Mouse (Mus musculus) stomach, embryonic 14.5 days (tissue): ENCODE measurements around the gene Cgnl1. TPM values are rescaled to one million over a fixed set of nuclear protein-coding genes. Genes with fewer than 3 reads are reported as not detected.

ENCODE experiments used
- ATAC-seq: fragments of 200-750 bp; cut with Nextera tagmentation; 2 replicates; pipeline ENCODE4 v1.8.0; 2017; ENCODE audit warnings: low read depth, moderate TSS enrichment; ENCODE audit not compliant: insufficient number of reproducible peaks, insufficient read depth, low FRiP score
- H3K27ac ChIP-seq: fragments of 300-500 bp; sonication (generic); 2 replicates; pipeline ENCODE4 v1.5.1; 2014; ENCODE audit warnings: mild to moderate bottlenecking, low read length, moderate library complexity, mixed read lengths
- H3K27me3 ChIP-seq: fragments of 300-500 bp; sonication (generic); 2 replicates; pipeline ENCODE4 v1.6.1; 2014; ENCODE audit warnings: low read length, control low read depth, mixed read lengths; ENCODE audit not compliant: control insufficient read depth, insufficient read depth
- H3K36me3 ChIP-seq: fragments of 300-500 bp; sonication (generic); 2 replicates; pipeline ENCODE4 v1.6.1; 2014; ENCODE audit warnings: mild to moderate bottlenecking, control low read depth, low read length, moderate library complexity, mixed read lengths; ENCODE audit not compliant: control insufficient read depth, insufficient read depth
- H3K4me1 ChIP-seq: fragments of 300-500 bp; sonication (generic); 2 replicates; pipeline ENCODE4 v1.6.1; 2014; ENCODE audit warnings: low read length, control low read depth, mixed read lengths; ENCODE audit not compliant: control insufficient read depth, insufficient read depth
- H3K4me2 ChIP-seq: fragments of 300-500 bp; sonication (generic); replicated peaks from 2 replicates; pipeline ENCODE4 v1.6.1; 2014; ENCODE audit warnings: low read depth, low read length, control low read depth
- H3K4me3 ChIP-seq: fragments of 300-500 bp; sonication (generic); 2 replicates; pipeline ENCODE4 v1.5.1; 2014; ENCODE audit warnings: low read depth, low read length, control low read depth
- H3K9ac ChIP-seq: fragments of 300-500 bp; sonication (generic); replicated peaks from 2 replicates; pipeline ENCODE4 v1.6.1; 2014; ENCODE audit warnings: low read depth, mild to moderate bottlenecking, control low read depth, low read length, moderate library complexity, mixed read lengths
- H3K9me3 ChIP-seq: fragments of 300-500 bp; sonication (generic); 2 replicates; pipeline ENCODE4 v1.6.1; 2016; ENCODE audit warnings: low read depth, low read length, control low read depth; ENCODE audit not compliant: control insufficient read depth
- WGBS: fragments of 180-500 bp; shearing (Covaris S2); extraction: QIAGEN DNeasy Blood & Tissue Kit; methylation state at CpG from one replicate; pipeline ENCODE4 v1.1.7; 2014; 5-methylcytosine and 5-hydroxymethylcytosine counted together
- polyA plus RNA-seq: library from polyadenylated mRNA; unstranded; fragments of >200 nt; fragmentation: Nextera tagmentation; extraction: Ambion mirVana; gene quantifications from 2 replicates; pipeline ENCODE4 v1.2.1, GENCODE M21; 2014

The Cgnl1 gene
- polyA plus RNA-seq, 1 experiment from 2014 or later, result 11.8 TPM

DNA sequence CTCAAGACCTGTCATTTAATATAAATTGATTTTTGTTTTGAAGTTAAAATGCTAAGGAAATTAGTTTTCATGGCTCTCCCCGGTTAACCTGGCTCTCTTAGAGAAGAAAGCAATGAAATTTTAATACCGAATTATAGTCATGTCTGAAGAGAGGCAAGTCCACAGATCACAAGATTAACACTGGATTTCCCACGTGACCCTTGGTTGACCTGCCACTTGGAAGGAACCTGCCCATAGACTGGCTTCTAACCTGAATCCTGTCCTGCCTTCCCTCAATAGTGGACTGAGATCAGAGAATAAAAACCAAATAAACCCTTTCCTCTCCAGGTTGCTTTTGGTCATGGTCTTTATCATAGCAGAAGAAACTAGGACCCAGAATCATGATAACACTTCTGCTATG lies 73.3 kb downstream of the Cgnl1 start:
- Histone ChIP-seq H3K27ac (no peak overlapping the region), H3K9ac (no peak overlapping the region), H3K4me2 (no peak overlapping the region), H3K27me3 (no peaks in the 10 kb centered on the region), H3K9me3 (no peaks in the 10 kb centered on the region), H3K4me1 (peaks cover 7% of the 10 kb centered on the region; the same call in 1 of the 2 replicates), H3K4me3 (no peak overlapping the region), H3K36me3 (no peaks in the 10 kb centered on the region)
- 64% methylated on average over 3 of the region's 3 CpGs for WGBS
- ATAC-seq, result no peak

DNA sequence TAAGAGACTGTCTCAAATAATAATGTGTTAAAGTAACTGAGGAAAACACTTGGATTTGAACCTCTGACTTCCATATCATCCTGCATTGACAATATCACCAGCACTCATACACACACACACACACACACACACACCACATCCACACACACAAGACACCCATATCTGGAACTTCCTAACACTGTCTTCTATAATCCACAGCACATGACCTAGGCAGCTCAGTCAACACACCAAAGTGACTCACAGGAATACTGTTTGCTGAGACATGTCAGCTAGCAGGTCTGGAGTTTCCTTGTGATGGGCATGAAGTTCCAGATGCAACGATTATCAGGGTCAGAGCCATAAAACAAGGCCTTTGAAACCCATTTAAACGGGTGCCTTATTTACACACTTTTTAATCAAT lies 74.2 kb downstream of the Cgnl1 start:
- Histone ChIP-seq H3K27me3 (no peaks in the 10 kb centered on the region), H3K4me2 (no peak overlapping the region), H3K9me3 (no peaks in the 10 kb centered on the region), H3K36me3 (no peaks in the 10 kb centered on the region), H3K27ac (no peak overlapping the region), H3K4me1 (peaks cover 7% of the 10 kb centered on the region; the same call in 1 of the 2 replicates), H3K4me3 (no peak overlapping the region), H3K9ac (no peak overlapping the region)
- no peak for ATAC-seq
- WGBS, result 69% methylated on average over 2 of the region's 2 CpGs

DNA sequence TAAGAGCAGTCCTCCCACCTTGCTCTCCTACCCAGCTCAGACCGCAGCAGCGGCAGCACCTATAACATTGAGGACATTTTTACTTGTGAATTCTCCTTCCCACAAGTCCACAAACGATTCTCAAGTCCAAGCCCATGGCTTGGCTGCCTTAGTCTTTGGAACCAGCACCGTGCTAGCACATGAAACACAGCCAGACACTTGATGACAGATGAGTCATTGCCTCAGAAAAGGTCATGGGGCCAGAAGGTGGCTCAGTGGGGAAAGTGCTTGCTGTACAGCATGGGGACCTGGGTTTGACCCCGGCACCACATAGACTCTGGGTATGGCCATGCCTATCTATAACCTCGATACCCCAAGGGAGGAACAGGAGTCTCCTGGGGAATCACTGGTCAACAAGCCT lies 74.6 kb downstream of the Cgnl1 start:
- Histone ChIP-seq H3K27me3 (no peaks in the 10 kb centered on the region), H3K4me1 (peaks cover 7% of the 10 kb centered on the region; the same call in 1 of the 2 replicates), H3K9ac (no peak overlapping the region), H3K9me3 (no peaks in the 10 kb centered on the region), H3K4me2 (no peak overlapping the region), H3K27ac (no peak overlapping the region), H3K36me3 (no peaks in the 10 kb centered on the region), H3K4me3 (no peak overlapping the region)
- no peak for ATAC-seq
- WGBS, result 63% methylated on average over 6 of the region's 6 CpGs

DNA sequence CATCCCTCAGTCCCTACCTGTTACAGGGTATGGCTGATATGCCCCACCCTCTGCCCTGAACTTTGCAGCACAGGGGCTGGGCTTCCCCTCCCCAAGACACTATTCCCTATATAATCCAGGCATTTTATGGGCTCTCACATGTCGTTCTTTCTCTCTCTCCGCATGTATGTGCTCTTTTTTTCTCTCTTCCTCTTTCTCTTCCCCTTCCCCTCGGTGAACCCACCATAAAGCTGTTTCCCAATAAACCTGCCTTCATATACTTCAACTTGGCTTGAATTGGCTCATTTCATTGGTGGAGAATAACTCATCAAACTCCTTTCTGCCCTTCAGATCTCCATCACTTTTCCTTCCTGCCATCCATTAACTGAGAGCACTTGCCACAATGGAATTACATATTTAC lies 76.3 kb downstream of the Cgnl1 start:
- Histone ChIP-seq H3K36me3 (no peaks in the 10 kb centered on the region), H3K27me3 (no peaks in the 10 kb centered on the region), H3K4me1 (peaks cover 7% of the 10 kb centered on the region; the same call in 1 of the 2 replicates), H3K27ac (no peak overlapping the region), H3K9ac (no peak overlapping the region), H3K4me3 (no peak overlapping the region), H3K9me3 (no peaks in the 10 kb centered on the region), H3K4me2 (no peak overlapping the region)
- no peak for ATAC-seq
- 80% methylated on average over 3 of the region's 3 CpGs for WGBS

DNA sequence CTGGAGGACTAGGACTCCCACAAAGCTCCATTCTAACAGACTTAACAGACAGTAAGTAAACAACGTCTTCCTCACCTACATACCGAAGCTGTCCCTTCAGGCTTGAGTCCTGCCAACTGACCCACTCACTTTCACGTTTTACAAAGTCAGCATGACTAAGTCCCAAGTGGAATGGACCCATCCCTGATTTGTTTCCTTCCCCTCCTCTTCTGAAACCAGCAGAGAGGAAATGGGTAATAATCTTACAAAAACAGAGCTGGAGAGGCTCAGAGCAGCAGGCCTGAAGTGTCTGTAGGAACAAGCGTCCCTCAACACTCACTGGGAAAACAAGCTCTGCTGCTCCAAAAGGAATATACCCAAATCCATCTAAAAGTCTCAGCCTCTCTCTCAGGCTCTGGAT lies 77.2 kb downstream of the Cgnl1 start:
- Histone ChIP-seq H3K9ac (no peak overlapping the region), H3K4me2 (no peak overlapping the region), H3K4me3 (no peak overlapping the region), H3K4me1 (peaks cover 7% of the 10 kb centered on the region; the same call in 1 of the 2 replicates), H3K36me3 (no peaks in the 10 kb centered on the region), H3K9me3 (no peaks in the 10 kb centered on the region), H3K27ac (no peak overlapping the region), H3K27me3 (no peaks in the 10 kb centered on the region)
- no peak for ATAC-seq
- 29% methylated on average over 4 of the region's 4 CpGs for WGBS

GRCm38 (mm10) chr9:71693771-71694170 lies 77.6 kb downstream of the Cgnl1 start:
- no peak overlapping the region for H3K4me2 ChIP-seq
- ATAC-seq, result no peak
- peaks cover 7% of the 10 kb centered on the region; the same call in 1 of the 2 replicates for H3K4me1 ChIP-seq
- WGBS, result 70% methylated on average over 4 of the region's 4 CpGs
- no peaks in the 10 kb centered on the region for H3K27me3 ChIP-seq
- H3K9ac ChIP-seq, result no peak overlapping the region
- H3K27ac ChIP-seq, result no peak overlapping the region
- H3K36me3 ChIP-seq, result no peaks in the 10 kb centered on the region
- H3K9me3 ChIP-seq, result no peaks in the 10 kb centered on the region
- no peak overlapping the region for H3K4me3 ChIP-seq

DNA sequence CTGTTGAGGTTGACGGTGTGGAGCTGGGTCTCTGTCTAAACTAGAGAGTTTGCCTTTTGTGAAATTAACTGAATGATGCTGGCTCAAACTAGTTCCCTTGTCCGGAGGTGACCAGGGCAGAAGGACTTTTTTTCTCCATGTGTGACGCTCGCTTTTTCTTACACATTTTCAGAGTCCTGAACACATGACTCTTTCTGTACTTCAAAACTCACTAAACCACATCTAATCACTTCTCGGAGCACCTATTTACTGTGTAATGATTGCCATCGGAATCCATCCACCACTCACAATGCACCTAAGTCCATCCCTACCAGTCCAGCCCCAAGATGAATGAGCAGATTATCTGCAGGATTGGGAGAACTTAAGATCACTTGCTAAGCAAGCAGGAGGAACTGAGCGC lies 79.2 kb downstream of the Cgnl1 start:
- no peak for ATAC-seq
- WGBS, result 95% methylated on average over 7 of the region's 7 CpGs
- no peaks in the 10 kb centered on the region for H3K36me3 ChIP-seq
- H3K27ac ChIP-seq, result no peak overlapping the region
- no peaks in the 10 kb centered on the region for H3K27me3 ChIP-seq
- H3K9ac ChIP-seq, result no peak overlapping the region
- H3K4me2 ChIP-seq, result no peak overlapping the region
- no peak overlapping the region for H3K4me3 ChIP-seq
- H3K4me1 ChIP-seq, result peaks cover 7% of the 10 kb centered on the region; the same call in 1 of the 2 replicates
- no peaks in the 10 kb centered on the region for H3K9me3 ChIP-seq

DNA sequence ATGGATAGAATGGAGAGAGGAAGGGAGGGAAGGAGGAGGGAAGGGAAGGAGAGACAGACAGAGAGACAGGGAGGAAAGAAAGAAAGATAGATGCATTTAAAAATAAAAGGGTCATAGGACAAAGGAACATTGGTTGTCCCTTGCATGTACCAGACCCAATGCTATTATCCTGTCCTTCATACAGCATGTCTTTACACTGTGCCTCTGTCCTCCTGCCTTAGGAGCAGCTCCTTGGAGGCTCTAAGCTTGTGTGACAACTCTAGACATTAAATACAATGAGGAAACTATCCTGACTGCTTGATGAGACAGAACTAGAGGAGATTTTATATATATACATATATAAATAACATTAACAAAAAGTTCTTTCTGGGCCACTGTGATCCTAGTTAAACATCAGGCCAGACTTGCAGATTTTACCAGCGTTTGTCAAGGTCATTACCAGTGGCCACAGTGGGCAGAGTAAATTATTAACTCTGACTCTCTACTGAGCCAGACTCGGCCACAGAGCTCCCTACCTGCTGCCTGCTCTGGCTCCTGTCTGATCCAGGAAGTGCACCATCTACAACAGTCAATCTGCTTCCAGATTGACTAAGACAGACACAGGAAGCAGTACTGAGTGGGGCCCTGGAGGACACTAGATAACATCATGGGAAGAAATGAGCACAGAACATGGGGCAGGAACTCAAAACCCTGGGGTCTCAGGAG lies 81.9 kb downstream of the Cgnl1 start:
- H3K4me3 ChIP-seq, result no peak overlapping the region
- no peaks in the 10 kb centered on the region for H3K27me3 ChIP-seq
- no peak overlapping the region for H3K4me2 ChIP-seq
- WGBS, result 34% methylated on average over 2 of the region's 2 CpGs
- H3K4me1 ChIP-seq, result peaks cover 7% of the 10 kb centered on the region; the same call in 1 of the 2 replicates
- no peaks in the 10 kb centered on the region for H3K36me3 ChIP-seq
- H3K27ac ChIP-seq, result peak overlapping the region; percentile 40; the same call in 1 of the 2 replicates
- no peaks in the 10 kb centered on the region for H3K9me3 ChIP-seq
- ATAC-seq, result peak; percentile 82
- no peak overlapping the region for H3K9ac ChIP-seq

GRCm38 (mm10) chr9:71686463-71686862 lies 84.9 kb downstream of the Cgnl1 start:
- H3K4me1 ChIP-seq, result 0 out of 2 replicates have a peak, but pooled peaks cover under 1% of the 10 kb centered on the region
- 70% methylated on average over 8 of the region's 8 CpGs for WGBS
- H3K9me3 ChIP-seq, result no peaks in the 10 kb centered on the region
- no peak for ATAC-seq
- H3K27me3 ChIP-seq, result no peaks in the 10 kb centered on the region
- no peak overlapping the region for H3K4me2 ChIP-seq
- no peak overlapping the region for H3K27ac ChIP-seq
- H3K4me3 ChIP-seq, result no peak overlapping the region
- H3K9ac ChIP-seq, result no peak overlapping the region
- H3K36me3 ChIP-seq, result no peaks in the 10 kb centered on the region
